Mouse (Mus musculus): ENCODE data around the gene Tmem159. TPM values are rescaled to one million over a fixed set of nuclear protein-coding genes. Genes with fewer than 3 reads are reported as not detected.

Tmem159 gene
- 30.8 and 42.7 TPM in 2 replicates for polyA plus RNA-seq (2012; rRNA removed; ENCODE audit: low replicate concordance)

GRCm38 (mm10) chr7:120102164-120102972, at the start of gene Tmem159:
Tmem159 (plus strand) TSS chr7:120102353.

GRCm38 (mm10) chr7:120095180-120095579, 7.0 kb upstream of the Tmem159 start, which contains the start of gene Dnah3:
Dnah3 (minus strand) TSS chr7:120095280.

GRCm38 (mm10) chr7:120145191-120145590, 43.0 kb downstream of the Tmem159 start, which contains the start of gene Zp2:
Zp2 (minus strand) TSS chr7:120145291.

Other genes starting within 250 kb of the Tmem159 start
- gene Lyrm1, start 206.5 kb upstream of the Tmem159 start, polyA plus RNA-seq (2012; rRNA removed; ENCODE audit: low replicate concordance) = 2.0 and 5.2 TPM in 2 replicates
- gene Dcun1d3, start 206.1 kb upstream of the Tmem159 start, polyA plus RNA-seq (2012; rRNA removed; ENCODE audit: low replicate concordance) = 7.0 and 13.7 TPM in 2 replicates
- 0.04 and 0.09 TPM in 2 replicates for gene Dnah3, start 7.1 kb upstream of the Tmem159 start, polyA plus RNA-seq (2012; rRNA removed; ENCODE audit: low replicate concordance)
- gene Zp2, start 42.9 kb downstream of the Tmem159 start, polyA plus RNA-seq (2012; rRNA removed; ENCODE audit: low replicate concordance) = not detected in 2 replicates
- gene Anks4b, start 71.5 kb downstream of the Tmem159 start, polyA plus RNA-seq (2012; rRNA removed; ENCODE audit: low replicate concordance) = not detected in 2 replicates
- gene Crym, start 99.8 kb downstream of the Tmem159 start, polyA plus RNA-seq (2012; rRNA removed; ENCODE audit: low replicate concordance) = 1.5 and 2.5 TPM in 2 replicates
- gene Abca14, start 101.6 kb downstream of the Tmem159 start, polyA plus RNA-seq (2012; rRNA removed; ENCODE audit: low replicate concordance) = 0.04 TPM in 1 of 2 replicates, not detected in the other
- gene Abca15, start 226.3 kb downstream of the Tmem159 start, polyA plus RNA-seq (2012; rRNA removed; ENCODE audit: low replicate concordance) = not detected in 2 replicates